Mouse (Mus musculus) bone marrow, adult 2 months (tissue): ENCODE data around the gene Zfand2b. TPM values are rescaled to one million over a fixed set of nuclear protein-coding genes. Genes with fewer than 3 reads are reported as not detected.

Experiments used
- H3K27ac ChIP-seq: fragments of 200-500 bp; 2 replicates; pipeline ENCODE4 v1.5.1; 2012; ENCODE audit warnings: low read depth, mild to moderate bottlenecking, control low read depth, inconsistent platforms, low read length; ENCODE audit not compliant: control insufficient read depth, poor library complexity, insufficient read depth
- H3K4me1 ChIP-seq: fragments of 200-500 bp; 2 replicates; pipeline ENCODE4 v1.6.1; 2011; ENCODE audit warnings: low read length; ENCODE audit not compliant: control insufficient read depth, insufficient read depth
- H3K4me3 ChIP-seq: fragments of 200-500 bp; replicated peaks from 2 replicates; pipeline ENCODE3; 2011; ENCODE audit warnings: mild to moderate bottlenecking, low read depth, low read length, control low read depth; ENCODE audit not compliant: control insufficient read depth
- CTCF ChIP-seq: fragments of 200-500 bp; IDR thresholded peaks from 2 replicates; pipeline ENCODE4 v1.5.1; 2011; ENCODE audit warnings: low read length, control low read depth; ENCODE audit not compliant: control insufficient read depth, insufficient read depth
- POLR2A ChIP-seq: fragments of 200-500 bp; IDR thresholded peaks from 2 replicates; pipeline ENCODE4 v1.6.1; 2011; ENCODE audit warnings: low read depth, mild to moderate bottlenecking, control low read depth, low read length, borderline replicate concordance; ENCODE audit not compliant: control insufficient read depth
- WGBS: fragments of 180-500 bp; shearing (Covaris S2); methylation state at CpG from one replicate; pipeline ENCODE4 v1.1.7; 2018; 5-methylcytosine and 5-hydroxymethylcytosine counted together
- polyA plus RNA-seq: library from polyadenylated mRNA; stranded (reverse); fragments of >200 nt; gene quantifications from 2 replicates; pipeline ENCODE4 v1.2.4, GENCODE M21; 2011; ENCODE audit warnings: low replicate concordance; ENCODE audit not compliant: missing spikeins, insufficient read depth, insufficient read length

The Zfand2b gene
- polyA plus RNA-seq, 1 experiment: 49.8 TPM

DNA sequence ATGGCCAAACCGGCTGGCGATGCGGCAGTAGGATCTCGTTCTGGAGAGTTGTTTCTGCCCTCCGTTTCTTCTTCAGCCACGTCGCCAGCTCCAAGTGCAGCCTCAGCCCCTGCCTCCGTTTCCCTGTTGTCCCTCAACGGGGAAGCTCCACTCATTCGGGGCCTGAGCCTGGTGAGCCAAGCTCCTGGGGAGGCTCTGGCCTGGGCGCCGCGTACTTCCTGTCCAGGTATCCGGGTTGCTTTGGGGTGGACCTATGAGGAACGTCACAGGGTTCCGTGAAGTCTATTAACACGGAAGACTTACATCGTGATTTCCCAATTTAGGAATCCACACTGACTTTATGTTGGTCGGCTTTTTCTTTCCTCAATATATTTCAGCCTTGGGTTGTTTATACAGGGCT is 24.0 kb downstream of the Zfand2b start:
- no peak for TF ChIP-seq CTCF
- TF ChIP-seq POLR2A: 0 out of 2 replicates have a peak, but pooled peaks have one; percentile 42
- Histone ChIP-seq H3K4me3 (peak overlapping the region; percentile 76), H3K27ac (peak overlapping the region; percentile 92), H3K4me1 (peaks cover 1% of the 10 kb centered on the region; the same call in 1 of the 2 replicates)
- under 1% methylated on average over 19 of the region's 19 CpGs for WGBS

DNA sequence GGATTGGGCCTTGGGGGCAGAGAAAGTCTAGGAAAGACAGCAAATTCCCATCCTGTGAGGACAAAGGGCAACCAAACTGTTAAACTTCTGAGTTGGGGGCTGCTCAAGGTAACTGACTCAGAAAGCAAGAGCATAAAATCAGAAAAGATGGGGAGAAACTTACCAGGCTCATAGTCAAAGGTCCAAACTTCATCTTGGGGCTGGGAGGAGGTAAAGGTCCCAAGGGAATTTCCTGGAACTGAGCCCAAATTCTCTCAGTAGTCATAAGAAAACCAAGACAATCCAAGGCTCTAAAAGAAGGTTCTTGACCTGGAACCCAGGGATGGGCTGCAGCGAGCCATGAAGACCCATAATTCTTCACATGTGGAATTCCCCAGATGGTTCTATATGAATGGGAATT is 32.8 kb downstream of the Zfand2b start:
- Histone ChIP-seq H3K27ac (no peak overlapping the region), H3K4me3 (no peak overlapping the region), H3K4me1 (no peaks in the 10 kb centered on the region)
- TF ChIP-seq POLR2A (no peak), CTCF (no peak)
- WGBS: 78% methylated on average over 1 of the region's 1 CpGs

DNA sequence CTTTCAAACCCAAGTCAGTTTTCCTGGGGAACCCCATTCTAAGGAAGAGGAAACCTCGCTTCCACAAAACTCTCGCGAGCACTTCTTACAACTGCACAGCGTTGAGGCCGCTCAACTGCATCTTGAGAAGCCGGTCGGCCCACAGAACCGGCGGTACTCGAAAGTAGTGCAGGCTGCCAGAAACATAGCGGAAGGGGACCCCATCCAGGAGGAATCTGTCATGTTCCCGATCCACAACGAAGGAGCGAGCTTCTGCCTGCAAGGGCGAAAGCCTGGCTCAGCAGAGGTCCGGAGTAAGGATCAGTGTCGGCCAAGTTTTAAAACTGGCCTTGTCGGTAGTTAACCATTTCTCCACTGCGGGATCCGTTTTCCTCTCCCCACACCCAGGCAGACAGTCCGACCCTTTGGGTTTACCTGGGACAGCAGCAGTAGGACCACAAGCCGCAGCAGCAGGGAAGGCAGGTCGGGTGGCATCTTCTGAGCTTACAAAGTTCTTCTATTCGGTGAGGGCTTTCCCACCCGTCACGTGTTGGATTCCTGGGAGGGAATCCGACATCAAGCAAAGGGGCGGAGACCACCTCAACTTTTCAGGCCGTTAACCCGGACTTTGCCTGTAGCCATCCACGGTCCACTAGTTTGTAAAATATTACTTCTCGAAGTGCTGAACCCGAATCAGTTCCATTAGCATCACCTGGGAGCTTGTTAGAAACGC is 40.7 kb downstream of the Zfand2b start:
- WGBS: 17% methylated on average over 34 of the region's 34 CpGs
- Histone ChIP-seq H3K4me3 (peak overlapping the region; percentile 72), H3K4me1 (peaks cover 7% of the 10 kb centered on the region), H3K27ac (peak overlapping the region; percentile 45)
- TF ChIP-seq POLR2A (no peak; the same call in 1 of the 2 replicates), CTCF (no peak)

DNA sequence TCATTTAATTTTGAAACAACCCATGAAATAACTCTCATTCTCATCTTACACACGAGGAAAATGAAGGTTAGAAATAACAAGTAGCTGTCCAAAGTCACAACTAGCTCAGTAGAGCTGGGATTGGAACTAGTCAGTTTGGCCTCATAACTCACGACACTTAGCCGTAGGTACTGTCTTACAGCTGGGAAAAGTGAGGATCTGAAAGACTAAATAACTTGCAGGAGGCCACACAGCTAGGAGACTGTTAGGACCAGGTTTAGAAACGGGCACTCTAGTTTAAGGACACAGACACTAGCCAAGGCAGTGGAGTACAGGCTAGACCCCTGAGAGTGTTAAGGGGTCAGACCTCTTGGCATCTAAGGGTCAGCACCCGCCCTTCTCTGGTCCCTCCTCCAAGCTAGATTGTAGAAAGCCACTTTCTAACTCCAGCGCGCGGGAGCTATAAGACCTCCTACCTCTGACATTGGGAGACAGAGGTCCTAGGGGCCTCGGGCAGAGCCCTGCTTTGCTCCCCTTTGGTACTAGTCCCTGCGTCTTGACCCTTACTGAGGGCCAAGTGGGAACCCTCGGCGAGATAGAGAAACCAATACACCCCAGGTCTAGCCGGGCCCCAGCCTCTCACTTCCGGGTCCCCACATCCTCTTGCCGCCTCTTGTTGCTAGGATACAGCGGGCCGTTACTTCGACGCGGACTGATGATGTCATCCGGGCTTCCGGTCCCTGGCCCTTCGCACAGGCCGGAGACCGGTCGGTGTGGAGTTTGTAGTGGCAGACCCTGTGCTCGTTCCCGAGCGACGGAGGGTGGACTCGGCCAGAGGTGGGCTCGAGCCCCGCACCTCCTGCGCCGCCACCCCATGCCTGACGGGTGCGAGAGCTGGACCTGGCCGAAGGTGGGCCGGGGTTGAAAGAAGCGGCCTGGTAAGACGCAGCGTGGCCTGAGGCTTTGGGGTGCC is 42.0 kb downstream of the Zfand2b start, which contains the start of the genes Glb1l and Stk16:
Gene Glb1l, minus strand, starts transcription at position 678 of the 952 bp plus-strand sequence.
Gene Stk16, plus strand, starts transcription at position 703 of the 952 bp plus-strand sequence.
- Histone ChIP-seq H3K4me3 (peak within 1 kb of the TSS; percentile 84), H3K27ac (peak within 1 kb of the TSS; percentile 77), H3K4me1 (peaks cover 9% of the 10 kb centered on the region)
- 2% methylated on average over 42 of the region's 42 CpGs for WGBS
- no peak for TF ChIP-seq CTCF
- peak; percentile 97; the same call in 1 of the 2 replicates for TF ChIP-seq POLR2A

DNA sequence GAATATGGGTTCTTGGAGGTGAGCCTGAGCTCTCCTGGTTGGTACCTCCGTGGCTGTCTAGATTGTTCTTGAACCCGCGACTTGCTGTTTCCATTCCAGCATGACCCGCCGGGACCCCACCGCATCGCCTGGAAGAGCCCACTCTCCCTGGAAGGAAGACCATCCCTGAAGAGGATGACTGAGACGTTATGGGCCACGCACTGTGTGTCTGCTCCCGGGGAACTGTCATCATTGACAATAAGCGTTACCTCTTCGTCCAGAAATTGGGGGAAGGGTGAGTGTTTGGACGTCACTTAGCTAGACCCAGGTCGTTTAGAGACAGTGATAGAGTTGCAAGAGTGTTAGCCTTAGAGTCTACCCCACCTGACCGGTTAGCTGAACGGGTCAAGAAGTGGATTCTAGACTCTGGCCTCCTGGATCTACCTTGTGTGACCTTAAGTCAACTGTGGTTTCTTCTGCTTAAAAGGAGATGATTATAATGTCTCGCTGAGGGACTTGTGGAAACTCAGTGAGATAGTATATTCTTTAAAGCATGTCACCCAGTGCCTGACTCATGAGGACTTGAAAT is 42.8 kb downstream of the Zfand2b start:
- Histone ChIP-seq H3K27ac (peak overlapping the region; percentile 73), H3K4me1 (peaks cover 15% of the 10 kb centered on the region), H3K4me3 (peak overlapping the region; percentile 84)
- no peak for TF ChIP-seq CTCF
- 7% methylated on average over 17 of the region's 17 CpGs for WGBS

DNA sequence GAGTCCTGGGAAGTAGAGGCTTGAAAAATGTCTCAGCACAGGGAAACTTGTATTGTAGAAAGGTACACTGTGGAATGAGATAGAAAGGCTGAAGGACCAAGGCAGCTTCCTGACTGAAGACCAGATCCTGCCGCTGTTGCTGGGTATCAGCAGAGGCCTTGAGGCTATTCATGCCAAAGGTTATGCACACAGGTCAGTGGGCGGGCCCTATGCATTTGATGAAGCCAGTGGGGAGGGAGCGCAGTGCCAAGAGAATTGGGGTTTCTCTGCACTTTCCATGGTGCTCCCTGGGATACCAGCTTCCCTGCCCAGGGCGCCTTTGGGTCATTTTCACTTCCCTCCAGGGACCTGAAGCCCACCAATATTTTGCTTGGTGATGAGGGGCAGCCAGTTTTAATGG is 44.1 kb downstream of the Zfand2b start:
- 44% methylated on average over 4 of the region's 4 CpGs for WGBS
- Histone ChIP-seq H3K4me1 (peaks cover 19% of the 10 kb centered on the region), H3K27ac (peak overlapping the region; percentile 52), H3K4me3 (peak overlapping the region; percentile 1)
- TF ChIP-seq CTCF (no peak), POLR2A (no peak)

DNA sequence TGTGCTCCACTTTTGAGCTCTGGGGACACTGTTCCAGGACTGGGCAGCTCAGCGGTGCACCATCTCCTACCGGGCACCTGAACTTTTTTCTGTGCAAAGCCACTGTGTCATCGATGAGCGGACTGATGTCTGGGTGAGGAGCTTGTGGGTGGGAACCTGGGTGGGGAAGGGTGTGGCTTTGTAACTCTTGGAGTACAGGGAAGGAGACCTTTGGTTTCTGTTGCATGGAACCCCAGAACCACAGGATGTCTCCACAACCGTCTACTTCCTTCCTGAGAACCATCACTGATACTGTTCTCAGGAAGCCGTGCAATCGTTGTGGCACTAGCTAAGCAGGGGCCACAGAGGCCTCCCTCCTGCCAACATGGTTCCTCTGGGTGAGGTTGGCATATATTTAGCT is 44.6 kb downstream of the Zfand2b start:
- peak overlapping the region; percentile 52 for H3K27ac ChIP-seq
- peaks cover 19% of the 10 kb centered on the region for H3K4me1 ChIP-seq

More for the DNA sequence above, 44.6 kb downstream of the Zfand2b start:
- H3K4me3 ChIP-seq: peak overlapping the region; percentile 59
- TF ChIP-seq POLR2A (no peak), CTCF (no peak)
- WGBS: 3% methylated on average over 7 of the region's 7 CpGs
